Mouse (Mus musculus) embryonic facial prominence, embryonic 14.5 days (tissue): Measurements from ENCODE around the gene Eif4e2. TPM values are rescaled to one million over a fixed set of nuclear protein-coding genes. Genes with fewer than 3 reads are reported as not detected.

Source experiments
- ATAC-seq: fragments of 200-750 bp; cut with Nextera tagmentation; 2 replicates; pipeline ENCODE4 v1.8.0; 2017; ENCODE audit warnings: low read depth, moderate number of reproducible peaks, moderate TSS enrichment
- DNase-seq: peaks from one replicate; pipeline ENCODE4 v3.0.0-alpha.2; 2015; ENCODE audit warnings: low spot score
- H3K27ac ChIP-seq: fragments of 300-500 bp; sonication (generic); replicated peaks from 2 replicates; pipeline ENCODE4 v1.5.1; 2014; ENCODE audit warnings: low read depth, mild to moderate bottlenecking, low read length, moderate library complexity
- H3K27me3 ChIP-seq: fragments of 300-500 bp; sonication (generic); replicated peaks from 2 replicates; pipeline ENCODE4 v1.6.1; 2014; ENCODE audit warnings: low read length; ENCODE audit not compliant: control insufficient read depth, insufficient read depth
- H3K36me3 ChIP-seq: fragments of 300-500 bp; sonication (generic); 2 replicates; pipeline ENCODE4 v1.6.1; 2014; ENCODE audit warnings: low read length, mixed read lengths; ENCODE audit not compliant: control insufficient read depth, insufficient read depth
- H3K4me1 ChIP-seq: fragments of 300-500 bp; sonication (generic); 2 replicates; pipeline ENCODE4 v1.6.1; 2014; ENCODE audit warnings: antibody characterized with exemption, low read length; ENCODE audit not compliant: control insufficient read depth, insufficient read depth
- H3K4me2 ChIP-seq: fragments of 300-500 bp; sonication (generic); 2 replicates; pipeline ENCODE4 v1.6.1; 2014; ENCODE audit warnings: low read depth, mild to moderate bottlenecking, low read length, moderate library complexity, mixed read lengths
- H3K4me3 ChIP-seq: fragments of 300-500 bp; sonication (generic); 2 replicates; pipeline ENCODE4 v1.5.1; 2014; ENCODE audit warnings: low read depth, mild to moderate bottlenecking, low read length
- H3K9ac ChIP-seq: fragments of 300-500 bp; sonication (generic); 2 replicates; pipeline ENCODE4 v1.6.1; 2014; ENCODE audit warnings: low read depth, mild to moderate bottlenecking, low read length, moderate library complexity, mixed read lengths
- H3K9me3 ChIP-seq: fragments of 300-500 bp; sonication (generic); 2 replicates; pipeline ENCODE4 v1.6.1; 2016; ENCODE audit warnings: low read length; ENCODE audit not compliant: control insufficient read depth
- WGBS: fragments of 180-500 bp; shearing (Covaris S2); extraction: QIAGEN DNeasy Blood & Tissue Kit; methylation state at CpG from one replicate; pipeline ENCODE4 v1.1.7; 2014; 5-methylcytosine and 5-hydroxymethylcytosine counted together
- polyA plus RNA-seq: library from polyadenylated mRNA; unstranded; fragments of >200 nt; fragmentation: Nextera tagmentation; extraction: Ambion mirVana; gene quantifications from 2 replicates; pipeline ENCODE4 v1.2.1, GENCODE M21; 2014

The Eif4e2 gene
- polyA plus RNA-seq: 133 and 136 TPM in 2 replicates

GRCm38 (mm10) chr1:87213735-87214704 lies at the start of gene Eif4e2:
Eif4e2 (plus strand) TSS chr1:87213914.
- H3K36me3 ChIP-seq: peaks cover 2% of the 10 kb centered on the region; the same call in 1 of the 2 replicates
- under 1% methylated on average over 49 of the region's 99 CpGs for WGBS
- H3K4me1 ChIP-seq: peaks cover 21% of the 10 kb centered on the region
- H3K27ac ChIP-seq: peak within 1 kb of the TSS; percentile 99
- DNase-seq: peak; percentile 97
- no peaks in the 10 kb centered on the region for H3K27me3 ChIP-seq
- no peaks in the 10 kb centered on the region for H3K9me3 ChIP-seq
- H3K4me3 ChIP-seq: peak within 1 kb of the TSS; percentile 87
- peak within 1 kb of the TSS; percentile 60 for H3K4me2 ChIP-seq
- peak; percentile 97 for ATAC-seq
- peak within 1 kb of the TSS; percentile 99 for H3K9ac ChIP-seq

GRCm38 (mm10) chr1:87164164-87164795 lies 49.4 kb upstream of the Eif4e2 start:
- 36% methylated on average over 9 of the region's 11 CpGs for WGBS
- no peaks in the 10 kb centered on the region for H3K4me1 ChIP-seq
- no peak for DNase-seq
- no peaks in the 10 kb centered on the region for H3K36me3 ChIP-seq
- no peak for ATAC-seq
- no peak overlapping the region for H3K4me2 ChIP-seq
- no peak overlapping the region for H3K27ac ChIP-seq
- H3K27me3 ChIP-seq: peaks cover 14% of the 10 kb centered on the region
- H3K9me3 ChIP-seq: no peaks in the 10 kb centered on the region
- no peak overlapping the region for H3K9ac ChIP-seq
- no peak overlapping the region for H3K4me3 ChIP-seq

- DNase-seq: no peak
- Histone ChIP-seq H3K36me3 (no peaks in the 10 kb centered on the region), H3K9ac (no peak overlapping the region), H3K27ac (no peak overlapping the region), H3K4me3 (no peak overlapping the region), H3K4me1 (no peaks in the 10 kb centered on the region), H3K4me2 (no peak overlapping the region), H3K9me3 (no peaks in the 10 kb centered on the region), H3K27me3 (peaks cover 13% of the 10 kb centered on the region)
- no peak for ATAC-seq
- 35% methylated on average over 9 of the region's 9 CpGs for WGBS
These were observed 48.9 kb upstream of the Eif4e2 start for GRCm38 (mm10) chr1:87164796-87165184.

GRCm38 (mm10) chr1:87170458-87170857 lies 43.3 kb upstream of the Eif4e2 start:
- no peaks in the 10 kb centered on the region for H3K9me3 ChIP-seq
- peak overlapping the region; percentile 32; the same call in 1 of the 2 replicates for H3K9ac ChIP-seq
- no peak for DNase-seq
- peaks cover 5% of the 10 kb centered on the region; the same call in 1 of the 2 replicates for H3K4me1 ChIP-seq
- peaks cover 9% of the 10 kb centered on the region; the same call in 1 of the 2 replicates for H3K27me3 ChIP-seq
- no peak for ATAC-seq
- WGBS: 10% methylated on average over 14 of the region's 19 CpGs
- H3K4me3 ChIP-seq: no peak overlapping the region
- peak overlapping the region; percentile 41 for H3K4me2 ChIP-seq
- H3K27ac ChIP-seq: no peak overlapping the region
- H3K36me3 ChIP-seq: no peaks in the 10 kb centered on the region

- Histone ChIP-seq H3K4me3 (no peak overlapping the region), H3K4me2 (no peak overlapping the region), H3K9ac (no peak overlapping the region), H3K9me3 (no peaks in the 10 kb centered on the region), H3K27ac (no peak overlapping the region), H3K4me1 (peaks cover 14% of the 10 kb centered on the region; the same call in 1 of the 2 replicates), H3K36me3 (no peaks in the 10 kb centered on the region), H3K27me3 (peaks cover 8% of the 10 kb centered on the region; the same call in 1 of the 2 replicates)
- WGBS: 100% methylated on average over 1 of the region's 1 CpGs
- ATAC-seq (no peak), DNase-seq (no peak)
These were observed 42.4 kb upstream of the Eif4e2 start for GRCm38 (mm10) chr1:87171312-87171711.

GRCm38 (mm10) chr1:87172316-87172715 lies 41.4 kb upstream of the Eif4e2 start:
- Histone ChIP-seq H3K4me1 (peaks cover 15% of the 10 kb centered on the region; the same call in 1 of the 2 replicates), H3K36me3 (no peaks in the 10 kb centered on the region), H3K9ac (no peak overlapping the region), H3K4me2 (no peak overlapping the region), H3K27me3 (peaks cover 8% of the 10 kb centered on the region; the same call in 1 of the 2 replicates), H3K9me3 (no peaks in the 10 kb centered on the region), H3K4me3 (no peak overlapping the region), H3K27ac (no peak overlapping the region)
- no peak for ATAC-seq
- WGBS: 44% methylated on average over 9 of the region's 9 CpGs
- no peak for DNase-seq

GRCm38 (mm10) chr1:87174006-87174955 lies 39.4 kb upstream of the Eif4e2 start:
- peaks cover 6% of the 10 kb centered on the region; the same call in 1 of the 2 replicates for H3K27me3 ChIP-seq
- DNase-seq (peak; percentile 78), ATAC-seq (peak; percentile 41)
- H3K4me1 ChIP-seq: peaks cover 15% of the 10 kb centered on the region; the same call in 1 of the 2 replicates
- WGBS: 27% methylated on average over 23 of the region's 28 CpGs
- no peaks in the 10 kb centered on the region for H3K36me3 ChIP-seq
- H3K27ac ChIP-seq: no peak overlapping the region
- H3K9me3 ChIP-seq: no peaks in the 10 kb centered on the region
- H3K4me3 ChIP-seq: no peak overlapping the region
- peak overlapping the region; percentile 23; the same call in 1 of the 2 replicates for H3K4me2 ChIP-seq
- 0 out of 2 replicates have a peak overlapping the region, but pooled peaks have one; percentile 32 for H3K9ac ChIP-seq
